Mouse (Mus musculus) central nervous system, embryonic 14 days (tissue): ENCODE measurements around the gene Htr1a. TPM values are rescaled to one million over a fixed set of nuclear protein-coding genes. Genes with fewer than 3 reads are reported as not detected.

Experiments
- polyA plus RNA-seq: library from polyadenylated mRNA; depleted of rRNA; stranded (reverse); fragments of >200 nt; gene quantifications from 2 replicates; pipeline ENCODE4 v1.2.3, GENCODE M21; 2012; rRNA removed

Htr1a gene
- 1.1 and 1.5 TPM in 2 replicates for polyA plus RNA-seq

GRCm38 (mm10) chr13:105443339-105443738 is at the start of gene Htr1a:
Gene Htr1a, plus strand, starts transcription at chr13:105443639.

Other genes starting within 250 kb of the Htr1a start
- gene Rnf180, start 148.8 kb upstream of the Htr1a start, polyA plus RNA-seq: 14.9 and 17.7 TPM in 2 replicates